Mouse (Mus musculus): Measurements from ENCODE around the gene Wdr82.

DNA sequence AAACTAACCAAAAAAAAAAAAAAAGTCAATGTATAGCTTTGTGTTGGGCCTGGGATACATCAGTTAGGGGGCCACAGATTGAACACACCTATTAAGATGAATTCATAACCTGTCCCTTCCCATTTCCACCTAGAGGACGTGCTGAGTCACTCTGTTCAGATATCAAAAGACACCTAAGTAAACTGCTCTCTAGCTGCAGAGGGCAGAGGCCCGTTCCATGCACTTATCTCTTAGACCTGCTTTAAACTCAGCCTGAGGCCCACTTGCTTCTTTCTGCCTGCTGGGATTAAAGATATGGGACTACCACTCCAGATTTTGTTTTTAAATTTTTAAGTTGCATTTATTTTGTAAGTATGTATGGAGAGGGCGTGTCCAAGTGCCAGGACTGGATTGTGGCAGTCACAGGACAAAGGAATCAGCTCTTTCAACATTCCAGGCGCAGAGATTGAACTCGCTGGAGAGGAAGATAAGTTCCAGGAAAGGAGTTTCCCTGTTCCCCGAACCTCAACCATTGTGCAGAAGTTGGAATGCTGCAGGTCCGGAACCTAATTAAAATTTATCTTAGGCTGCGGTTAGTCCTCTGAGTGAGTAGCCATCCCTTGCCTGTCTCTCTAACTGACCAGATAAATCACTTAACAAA lies 57.2 kb downstream of the Wdr82 start:
- TF ChIP-seq EP300 (IDR thresholded peaks at IDR 0.05; ENCODE audit: low read depth), result no peak
- no peak for TF ChIP-seq CTCF (IDR thresholded peaks at IDR 0.05; ENCODE audit: low read depth)

Data from heart, postnatal 0 days (tissue).